Mouse (Mus musculus): ENCODE results near the gene Creb1.
"Not testable (repeated sequence)": the region's sequence is repeated elsewhere in the genome, so short reads cannot be mapped to it uniquely, and the experiment has no call there.

Creb1 gene

DNA sequence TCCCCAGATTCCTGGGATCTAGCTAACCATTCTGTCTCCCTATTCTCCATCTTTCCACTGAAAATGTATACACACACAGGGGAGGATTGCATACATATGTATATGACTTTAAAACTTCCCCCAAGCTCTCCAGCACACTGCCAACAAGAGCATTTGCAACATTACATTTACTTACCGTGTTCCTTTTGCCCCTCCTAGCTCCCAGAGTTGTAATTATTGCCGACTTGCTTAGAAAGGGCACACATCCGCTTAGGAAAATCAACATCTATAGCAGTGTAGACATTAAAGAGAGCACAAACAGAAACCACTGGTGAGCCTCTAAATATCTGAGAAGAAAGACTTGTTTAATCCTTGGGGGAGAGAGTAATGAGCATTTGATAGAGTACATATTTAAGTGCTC, 85.8 kb downstream of the Creb1 start:
- DNase-seq (ENCODE audit: low spot score): no peak

- no peak for DNase-seq (ENCODE audit: low spot score)
Measured at GRCm38 (mm10) chr1:64621116-64621515, 88.7 kb downstream of the Creb1 start.

- DNase-seq (ENCODE audit: low spot score): no peak
Measured at GRCm38 (mm10) chr1:64623558-64624435, 91.4 kb downstream of the Creb1 start.

DNA sequence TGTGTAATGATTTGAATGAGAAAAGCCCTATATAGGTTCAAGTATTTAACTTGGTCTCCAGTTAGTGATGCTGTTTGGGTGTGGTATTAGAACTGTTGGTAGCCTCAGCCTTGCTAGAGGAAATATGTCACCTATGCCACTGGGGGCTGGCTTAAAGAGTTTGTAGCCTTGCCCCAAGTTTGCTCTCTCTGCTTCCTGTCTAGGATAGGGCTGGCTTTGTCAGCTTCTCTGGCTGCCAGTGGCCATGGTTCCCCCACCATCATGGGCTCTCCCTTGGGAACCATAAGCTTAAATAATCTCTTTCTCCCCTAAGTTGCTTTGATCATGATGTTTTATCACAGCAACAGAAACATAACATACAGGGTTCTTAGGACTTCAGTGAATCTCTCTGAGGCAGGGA, 92.8 kb downstream of the Creb1 start:
- DNase-seq (ENCODE audit: low spot score): no peak

GRCm38 (mm10) chr1:64631526-64631925, 99.1 kb downstream of the Creb1 start:
- no peak for DNase-seq (ENCODE audit: low spot score)

- DNase-seq (ENCODE audit: low spot score): no peak
Measured at GRCm38 (mm10) chr1:64633237-64633636, 100.8 kb downstream of the Creb1 start.

DNA sequence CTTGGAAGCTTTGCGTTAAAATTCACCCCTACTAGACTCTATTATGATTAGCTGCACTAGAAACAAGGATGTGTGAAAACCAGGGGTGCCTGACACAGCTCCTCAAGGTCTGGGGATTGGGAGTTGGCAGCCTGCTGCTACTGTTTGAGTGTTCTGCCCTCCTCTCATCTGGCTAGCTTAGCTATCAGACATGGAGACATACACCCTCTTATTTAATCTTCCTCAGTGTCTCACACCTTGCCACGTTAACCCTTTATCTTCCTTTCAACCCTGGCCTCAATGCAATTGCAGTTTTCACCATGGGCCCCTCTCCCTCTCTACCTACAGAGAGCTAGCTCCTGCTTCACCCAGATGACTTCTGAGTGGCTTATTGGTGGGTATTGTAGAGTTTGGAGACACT, 103.2 kb downstream of the Creb1 start:
- DNase-seq (ENCODE audit: low spot score): no peak

DNA sequence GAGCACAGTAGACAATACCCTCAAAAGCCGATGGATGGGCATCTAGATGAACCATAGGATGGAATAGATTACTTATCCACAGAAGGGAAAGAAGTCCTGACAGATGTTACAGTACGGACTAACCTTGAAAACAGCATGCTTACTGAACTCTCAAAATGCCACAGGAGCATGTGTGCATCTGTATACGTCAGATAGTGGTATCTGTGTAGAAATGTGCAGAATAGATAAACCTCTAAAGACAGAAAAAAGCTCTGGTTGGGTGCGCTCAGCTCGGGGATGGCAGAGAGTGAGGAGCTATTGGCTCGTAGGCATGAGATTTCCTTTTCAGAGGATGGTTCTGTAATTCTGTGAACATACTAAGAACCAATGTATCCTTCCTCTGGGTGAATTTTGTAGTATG, 106.8 kb downstream of the Creb1 start:
- DNase-seq (ENCODE audit: low spot score): no peak

GRCm38 (mm10) chr1:64641069-64641468, 108.6 kb downstream of the Creb1 start:
- DNase-seq (ENCODE audit: low spot score): no peak

- DNase-seq (ENCODE audit: low spot score): not testable (repeated sequence)
Measured at GRCm38 (mm10) chr1:64642541-64642940, 110.1 kb downstream of the Creb1 start.

DNA sequence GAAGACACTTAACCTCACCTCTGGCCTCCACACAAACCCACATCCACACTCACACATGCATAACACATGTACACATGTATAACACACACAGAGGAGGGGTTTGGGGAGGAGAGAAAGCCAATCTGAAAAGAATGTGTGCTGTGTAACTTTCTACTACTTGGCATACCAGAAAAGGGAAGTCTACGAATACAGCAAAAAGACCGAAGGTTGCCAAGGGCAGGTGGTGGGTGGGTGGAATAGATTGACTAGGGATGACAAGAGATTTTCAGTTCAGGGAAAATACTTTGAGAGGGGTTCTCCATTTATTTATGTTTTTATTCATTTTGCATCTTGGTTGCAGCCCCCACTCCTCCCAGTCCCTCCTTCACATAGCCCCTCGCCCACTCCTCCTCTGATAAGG, 112.1 kb downstream of the Creb1 start:
- no peak for DNase-seq (ENCODE audit: low spot score)

- no peak for DNase-seq (ENCODE audit: low spot score)
Measured at GRCm38 (mm10) chr1:64649362-64650124, 117.1 kb downstream of the Creb1 start.

GRCm38 (mm10) chr1:64653701-64654100, 121.3 kb downstream of the Creb1 start:
- no peak for DNase-seq (ENCODE audit: low spot score)
